Mouse (Mus musculus): ENCODE results near the gene Nceh1.
A peak's percentile ranks its signal among the peaks of the same experiment; 100 is the strongest.

The Nceh1 gene

DNA sequence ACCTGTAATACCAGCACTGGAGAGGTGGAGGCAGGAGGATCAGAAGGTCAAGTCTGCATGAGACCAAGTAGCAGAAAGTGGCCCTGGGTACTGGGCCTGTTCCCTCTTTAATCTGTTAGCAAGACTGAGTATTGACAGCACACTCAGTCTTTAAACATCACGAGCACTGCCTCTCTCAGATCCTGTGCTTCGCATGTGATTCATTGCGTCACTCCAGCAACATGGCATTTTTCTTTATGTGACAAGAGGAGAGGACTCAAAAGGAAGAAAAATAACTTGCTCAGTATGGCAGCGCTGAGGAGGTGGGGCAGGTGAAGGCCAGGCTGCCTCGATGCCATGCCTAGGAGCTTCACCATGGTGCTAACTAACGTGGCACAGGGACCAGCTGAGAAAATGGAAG, 9.1 kb downstream of the Nceh1 start:
- peak; percentile 93 for DNase-seq

GRCm38 (mm10) chr3:27193844-27194317, 11.1 kb downstream of the Nceh1 start:
- peak; percentile 96 for DNase-seq

DNA sequence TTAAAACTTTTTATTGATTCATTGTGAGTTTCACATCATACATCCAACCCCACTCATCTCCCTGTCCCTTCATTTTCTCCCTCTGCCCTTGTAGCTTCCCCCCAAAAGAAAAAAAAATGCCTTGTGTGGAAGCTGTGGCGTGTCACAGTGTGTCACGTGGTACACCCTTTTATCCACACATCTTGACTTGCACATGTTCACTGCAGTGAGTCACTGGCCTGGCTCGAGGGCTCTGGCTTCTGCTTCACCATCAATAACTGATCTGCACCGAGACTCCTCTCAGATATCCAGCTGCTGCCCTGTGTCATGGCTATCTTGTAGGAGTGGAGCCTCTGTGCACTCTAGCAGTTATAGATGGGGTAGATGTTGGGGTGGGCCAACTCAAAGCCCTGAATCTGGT, 12.4 kb downstream of the Nceh1 start:
- DNase-seq: peak; percentile 93

- DNase-seq: peak; percentile 92
Measured at GRCm38 (mm10) chr3:27195573-27196227, 12.9 kb downstream of the Nceh1 start.

DNA sequence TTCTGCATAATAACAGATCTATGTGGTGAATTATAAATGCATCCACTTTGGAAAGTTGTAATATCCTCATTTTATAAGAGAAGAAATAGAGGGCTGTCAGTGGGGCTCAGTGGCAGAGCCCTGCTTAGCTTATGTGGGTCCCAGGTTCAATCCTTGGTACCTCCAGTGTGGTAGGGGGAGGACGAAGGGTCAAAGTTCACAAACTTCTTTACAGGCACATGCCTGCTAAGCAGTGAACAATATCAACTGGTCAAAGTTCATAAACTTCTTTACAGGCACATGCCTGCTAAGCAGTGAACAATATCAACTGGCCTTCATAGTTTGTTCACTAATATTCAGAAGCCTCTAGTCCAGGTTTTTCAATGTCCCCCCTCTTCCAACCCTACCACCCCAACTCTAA, 13.8 kb downstream of the Nceh1 start:
- no peak for DNase-seq

DNA sequence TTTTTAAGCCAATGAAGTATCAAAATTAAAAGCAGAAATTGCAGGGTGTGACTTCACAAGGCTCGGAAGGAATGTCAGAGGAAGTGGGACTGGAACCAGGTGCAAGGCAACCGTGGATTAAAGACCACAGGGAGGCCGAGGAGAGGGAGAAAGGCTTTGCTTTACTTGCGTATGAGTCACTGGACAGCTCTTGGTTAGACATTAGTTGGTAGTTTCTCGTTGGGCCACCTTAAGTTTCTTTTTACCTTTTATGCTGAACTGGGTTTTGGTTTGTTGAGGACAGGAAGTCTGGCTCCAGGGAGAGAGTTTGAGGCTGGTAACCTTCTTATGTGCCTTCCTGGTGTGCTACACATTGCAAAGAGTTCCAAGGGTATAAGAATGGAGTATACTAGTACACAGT, 15.1 kb downstream of the Nceh1 start:
- no peak for DNase-seq

DNA sequence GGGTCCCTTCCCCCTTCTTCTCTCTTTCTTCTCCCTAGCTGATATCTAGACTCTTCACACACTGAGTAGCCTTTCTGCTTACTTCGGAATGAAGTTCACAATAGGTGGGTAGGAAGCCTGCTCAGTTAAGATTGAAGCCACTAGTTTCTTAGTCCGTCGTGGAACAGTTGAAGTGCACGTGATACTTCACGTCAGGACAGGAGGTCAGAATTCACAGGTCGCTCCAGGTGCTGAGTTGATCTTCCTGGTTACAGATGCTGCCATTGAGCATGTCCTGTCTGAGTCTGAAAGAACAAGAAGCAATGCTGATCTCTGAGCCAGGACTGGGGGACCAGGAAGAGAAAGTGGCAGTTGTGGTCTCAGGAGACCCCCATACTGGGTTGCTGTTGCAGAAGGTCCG, 16.4 kb downstream of the Nceh1 start:
- DNase-seq: no peak

DNA sequence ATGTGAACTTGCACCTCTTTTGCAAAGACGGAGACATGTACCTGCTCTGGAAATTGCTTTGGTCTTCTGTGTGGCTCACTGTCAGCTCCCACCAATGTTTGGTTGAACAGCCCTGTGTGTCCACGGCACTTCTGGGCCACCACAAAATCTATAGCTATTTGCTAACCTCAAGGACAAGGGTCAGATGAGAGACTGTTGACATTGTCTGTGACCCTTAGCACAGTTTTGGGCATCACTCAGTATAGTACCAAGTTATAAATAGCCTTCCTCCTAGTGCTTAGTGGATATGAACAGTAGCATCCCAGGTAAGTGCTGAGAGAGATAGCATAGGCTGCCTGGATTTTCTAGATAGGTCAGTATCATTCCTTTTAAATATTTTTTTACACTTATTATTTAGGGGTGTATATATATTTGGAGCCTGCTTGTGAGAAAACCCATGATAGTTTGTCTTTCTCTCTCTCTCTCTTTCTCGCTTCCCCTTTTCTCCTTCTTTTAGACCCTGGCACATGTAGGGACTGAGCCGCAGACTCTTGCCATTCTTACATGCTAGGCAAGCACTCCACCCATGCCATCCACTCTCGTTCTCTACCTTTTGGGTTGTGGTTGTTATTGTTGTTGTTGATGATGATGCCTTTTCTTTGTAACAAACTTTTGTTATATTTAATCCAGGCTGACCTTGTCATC, 19.1 kb downstream of the Nceh1 start:
- DNase-seq: no peak

- peak; percentile 94 for DNase-seq
Measured at GRCm38 (mm10) chr3:27205068-27205467, 22.3 kb downstream of the Nceh1 start.

- no peak for DNase-seq
Measured at GRCm38 (mm10) chr3:27205514-27206220, 22.9 kb downstream of the Nceh1 start.

GRCm38 (mm10) chr3:27206221-27206560, 23.4 kb downstream of the Nceh1 start:
- no peak for DNase-seq

GRCm38 (mm10) chr3:27206577-27206976, 23.8 kb downstream of the Nceh1 start:
- no peak for DNase-seq

GRCm38 (mm10) chr3:27209707-27210106, 26.9 kb downstream of the Nceh1 start:
- no peak for DNase-seq

GRCm38 (mm10) chr3:27210271-27210670, 27.5 kb downstream of the Nceh1 start:
- DNase-seq: no peak

DNA sequence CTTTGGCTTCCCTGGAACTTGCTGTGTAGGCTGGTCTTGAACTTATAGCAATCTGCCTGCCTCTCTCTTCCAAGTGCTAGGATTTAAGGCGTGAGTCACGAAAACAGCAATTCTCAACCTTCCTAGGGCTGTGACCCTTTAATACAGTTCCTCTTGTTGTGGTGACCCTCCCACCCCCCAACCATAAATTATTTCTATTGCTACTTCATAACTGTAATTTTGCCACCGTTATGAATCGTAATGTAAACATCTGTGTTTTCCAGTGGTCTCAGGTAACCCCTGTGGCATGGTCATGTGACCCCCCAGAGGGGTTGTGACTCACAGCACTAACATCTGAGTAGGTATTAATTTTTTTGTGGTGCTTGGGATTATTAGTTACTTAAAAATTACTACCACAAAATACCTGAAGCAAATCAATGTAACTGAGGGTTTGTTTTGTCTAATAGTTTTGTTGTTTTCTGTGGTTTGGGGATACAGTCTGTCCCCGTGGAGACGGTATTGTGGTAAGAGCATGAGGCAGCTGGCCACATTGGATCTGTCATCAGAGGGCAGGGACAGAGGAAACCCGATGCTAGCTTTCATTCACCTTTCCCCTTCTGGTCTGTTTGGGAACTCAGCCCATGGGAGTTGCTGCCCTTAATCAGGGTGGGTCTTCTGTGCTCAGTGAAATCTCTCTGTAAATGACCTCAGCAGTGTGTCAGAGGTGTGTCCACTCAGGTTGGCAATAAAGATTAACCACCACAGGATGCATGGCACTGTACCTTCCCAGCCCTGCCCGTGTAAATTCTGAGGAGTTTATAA, 31.5 kb downstream of the Nceh1 start:
- no peak for DNase-seq

GRCm38 (mm10) chr3:27217331-27217730, 34.6 kb downstream of the Nceh1 start:
- no peak for DNase-seq

- DNase-seq: peak; percentile 93
Measured at GRCm38 (mm10) chr3:27218604-27219003, 35.8 kb downstream of the Nceh1 start.

GRCm38 (mm10) chr3:27222052-27222451, 39.3 kb downstream of the Nceh1 start:
- DNase-seq: no peak

DNA sequence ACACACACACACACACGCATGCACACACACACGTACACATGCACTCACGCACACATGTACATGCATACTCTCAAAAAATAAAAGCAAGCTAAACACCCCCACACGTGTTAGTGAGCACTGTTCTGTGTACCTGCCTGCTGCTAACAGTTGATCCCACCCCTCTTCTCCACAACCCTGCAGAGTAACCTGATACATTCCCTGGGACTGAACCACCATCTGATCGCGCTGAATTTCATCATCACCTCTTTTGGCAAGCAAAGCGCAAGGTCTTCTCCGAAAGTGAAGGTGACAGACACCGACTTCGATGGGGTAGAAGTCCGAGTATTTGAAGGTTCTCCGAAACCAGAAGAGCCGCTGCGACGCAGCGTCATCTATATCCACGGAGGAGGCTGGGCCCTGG, 39.7 kb downstream of the Nceh1 start:
- DNase-seq: no peak

- no peak for DNase-seq
Measured at GRCm38 (mm10) chr3:27227629-27228453, 45.1 kb downstream of the Nceh1 start.

DNA sequence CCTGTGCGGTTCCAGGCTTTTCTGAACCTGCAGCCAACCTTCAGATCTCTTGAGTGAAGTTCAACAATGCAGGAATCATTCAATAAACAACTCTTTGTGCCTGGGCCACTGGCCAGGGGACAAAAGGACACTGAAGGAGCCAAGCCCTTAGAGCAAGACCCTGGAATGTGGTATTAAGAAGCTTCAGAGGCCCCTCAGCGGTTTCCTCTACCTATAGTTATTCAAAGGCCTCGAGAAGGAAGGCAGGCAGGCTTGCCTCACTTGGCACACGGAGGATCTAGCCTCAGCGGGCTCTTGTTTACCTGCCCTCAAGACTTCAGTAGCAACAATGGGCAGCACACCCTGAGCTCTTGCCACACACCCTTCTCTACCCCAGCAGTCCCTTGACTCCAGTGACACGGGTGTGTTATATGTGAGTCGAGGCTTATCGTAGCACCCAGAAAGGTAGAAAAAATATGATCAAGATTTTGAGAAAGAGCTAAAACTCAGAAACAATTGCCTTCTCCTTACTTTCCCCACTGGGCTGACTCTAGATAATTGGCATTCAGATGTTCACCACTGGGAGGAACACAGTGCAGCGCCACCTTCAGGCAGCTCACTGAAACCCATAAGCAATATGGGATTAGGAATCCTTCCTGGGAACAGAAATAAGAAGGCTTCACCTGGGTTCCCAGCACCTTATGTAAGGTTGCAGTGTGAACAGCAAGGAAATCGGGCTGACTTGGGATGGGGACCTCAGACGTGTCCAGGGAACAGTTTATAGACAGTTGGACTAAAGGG, 46.0 kb downstream of the Nceh1 start:
- DNase-seq: no peak

- DNase-seq: peak; percentile 84
Measured at GRCm38 (mm10) chr3:27233361-27233760, 50.6 kb downstream of the Nceh1 start.

Data from heart, adult 11 months (tissue).